Mouse (Mus musculus) MEL-GATA-1-ER (cell line): Measurements from ENCODE around the gene Bcl3.

Experiments
- DNase-seq: peaks from one replicate; pipeline ENCODE4 v3.0.0-alpha.2; 2012; ENCODE audit warnings: low read depth; ENCODE audit errors: extremely low read depth

The Bcl3 gene

DNA sequence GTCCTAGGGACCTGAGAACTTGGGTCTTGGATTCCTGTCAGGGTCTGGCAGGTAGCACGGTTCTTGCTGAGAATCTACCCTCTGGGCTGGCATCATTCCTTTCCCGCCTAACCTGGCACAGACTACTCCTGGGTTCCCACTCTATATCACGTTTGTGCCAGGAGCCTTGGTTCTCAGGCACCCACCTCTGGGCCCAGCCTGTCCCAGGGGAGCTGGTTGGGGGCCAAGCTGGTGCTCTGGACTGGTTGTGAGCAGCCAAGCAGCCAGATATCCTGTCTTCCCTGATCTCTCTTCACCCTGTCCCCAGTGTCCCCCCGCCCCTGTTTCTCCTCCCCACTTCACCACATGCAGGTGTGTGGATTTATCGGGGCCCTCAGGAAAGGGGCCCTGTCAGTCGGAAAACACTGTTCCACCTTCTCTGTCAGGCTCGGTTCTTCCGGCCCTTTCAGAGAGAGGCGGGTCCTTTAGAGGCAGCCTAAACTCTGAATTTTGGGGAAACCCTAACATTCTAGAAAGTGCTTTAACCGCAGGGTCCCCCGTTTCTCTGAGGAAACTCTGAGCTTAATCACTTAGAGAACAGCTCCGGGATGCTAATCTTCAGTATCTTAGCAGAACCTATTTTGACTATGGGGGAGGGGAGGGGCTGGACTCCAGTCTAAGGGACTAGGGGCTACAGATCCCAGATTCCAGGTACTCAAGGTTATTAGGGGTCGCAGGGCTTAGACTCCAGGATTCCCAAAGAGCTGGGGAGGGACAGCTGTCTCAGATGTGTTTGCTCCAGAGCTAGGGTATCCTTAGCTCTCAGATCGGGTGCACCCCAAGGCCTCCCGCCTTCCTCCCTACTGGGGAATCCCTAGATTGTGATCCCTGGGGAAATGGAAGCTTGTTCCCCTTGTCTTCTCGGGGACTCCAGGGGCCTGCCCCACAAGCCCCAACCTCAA, 52.9 kb downstream of the Bcl3 start:
- no peak for DNase-seq

DNA sequence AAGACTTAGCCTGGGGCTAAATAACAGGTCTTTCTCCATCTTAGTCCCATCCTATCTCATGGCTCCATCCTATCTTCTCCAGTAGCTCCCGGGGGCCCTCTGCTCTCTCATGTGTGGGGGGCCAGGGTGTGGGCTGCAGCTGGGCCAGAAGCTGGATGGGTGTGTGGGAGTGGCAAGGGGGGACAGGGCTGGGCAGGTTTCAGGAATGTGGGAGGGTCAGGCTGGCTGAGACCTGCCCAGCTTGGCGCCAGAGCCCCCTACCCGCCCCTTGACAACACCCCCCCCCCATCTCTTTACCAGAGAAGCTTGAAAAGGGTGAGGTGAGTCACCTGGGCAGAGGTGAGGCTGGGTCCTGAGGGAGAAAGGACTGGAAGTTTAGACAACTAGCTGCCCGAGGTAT, 53.6 kb downstream of the Bcl3 start:
- DNase-seq = no peak

DNA sequence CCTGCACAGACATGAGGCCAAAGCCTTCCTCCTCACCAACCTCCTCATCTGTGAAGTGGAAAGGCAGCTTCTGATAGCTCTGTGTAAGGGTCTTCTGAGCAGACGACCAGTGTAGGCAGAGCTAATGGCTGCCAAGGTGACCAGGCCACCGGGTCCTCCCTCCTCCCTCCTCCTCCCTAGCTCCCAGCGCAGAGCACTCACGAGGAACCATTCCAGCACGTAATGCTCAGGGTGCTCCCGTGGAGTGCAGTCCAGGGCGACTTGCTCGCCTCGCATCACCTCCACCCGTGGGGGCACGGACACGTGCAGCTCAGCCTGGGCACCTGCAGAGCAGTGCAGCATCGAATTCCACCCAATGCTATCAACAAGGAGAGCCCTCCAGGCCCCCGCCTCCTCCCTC, 54.3 kb downstream of the Bcl3 start:
- no peak for DNase-seq

DNA sequence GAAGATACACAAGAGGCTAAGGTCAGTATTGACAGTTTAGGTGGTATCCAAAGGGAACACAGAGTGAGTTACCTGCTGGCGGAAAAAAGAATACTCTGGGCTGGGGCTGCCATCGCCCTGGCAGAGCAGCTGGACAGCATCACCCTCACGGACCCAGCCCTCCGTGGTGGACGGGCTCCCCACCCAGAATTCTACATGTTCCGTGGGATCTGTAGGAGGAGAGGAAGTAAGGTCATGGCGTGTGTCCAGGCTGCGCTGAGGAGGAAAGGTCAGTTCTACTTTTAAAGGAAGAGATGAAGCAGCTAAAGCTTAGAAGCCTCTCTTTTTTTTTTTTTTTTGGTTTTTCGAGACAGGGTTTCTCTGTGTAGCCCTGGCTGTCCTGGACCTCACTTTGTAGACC, 58.0 kb downstream of the Bcl3 start:
- DNase-seq = no peak

DNA sequence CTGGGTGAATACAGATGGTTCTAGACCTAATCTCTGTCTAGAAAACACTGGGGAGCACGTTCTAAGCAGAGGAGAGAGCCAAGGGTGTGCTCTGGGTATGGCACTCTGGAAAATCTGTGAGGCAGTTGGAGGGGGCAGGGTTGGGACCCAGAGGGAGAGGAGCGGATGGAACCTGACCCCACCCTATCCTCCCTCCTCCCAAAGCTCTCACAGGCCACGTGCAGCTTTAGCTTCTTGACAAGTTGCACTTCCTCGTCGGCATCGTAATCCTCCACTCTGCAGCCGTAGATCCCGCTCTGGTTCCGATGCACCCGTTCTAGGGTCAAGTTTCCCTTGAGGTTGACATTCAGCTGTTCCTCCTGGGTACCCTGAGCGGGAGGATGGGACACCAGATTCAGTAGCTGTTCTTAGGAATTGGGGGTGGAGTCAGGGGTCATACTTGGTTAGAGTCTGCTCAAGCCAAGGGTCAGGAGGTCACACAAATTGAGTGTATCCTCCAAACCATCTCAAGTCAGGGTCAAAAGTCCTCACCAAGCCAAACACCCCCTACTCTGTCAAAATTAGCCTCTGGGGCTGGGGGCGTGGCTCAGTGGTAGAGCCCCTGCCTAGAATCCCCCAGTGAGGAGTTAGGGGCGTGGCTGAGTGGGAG, 58.6 kb downstream of the Bcl3 start:
- no peak for DNase-seq

DNA sequence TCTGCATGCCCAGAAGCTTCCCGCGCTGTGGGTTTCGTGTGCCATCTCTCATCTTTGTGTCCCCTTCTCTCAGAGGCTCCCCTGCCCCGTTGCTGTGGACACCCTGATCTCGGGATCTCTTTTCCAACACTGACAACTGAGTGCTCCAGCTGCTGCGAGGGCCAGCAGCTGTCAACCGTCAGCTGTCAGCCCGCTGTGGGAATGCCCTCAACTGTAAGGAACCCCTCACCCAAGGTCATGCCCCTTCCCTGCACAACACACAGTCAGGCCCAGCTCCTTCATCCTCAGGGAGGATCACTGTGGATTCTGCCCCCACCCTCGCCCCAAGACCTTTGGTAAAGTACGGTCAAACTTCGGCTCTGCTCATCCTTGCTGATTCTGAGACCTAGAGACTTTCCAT, 60.3 kb downstream of the Bcl3 start:
- DNase-seq = no peak

DNA sequence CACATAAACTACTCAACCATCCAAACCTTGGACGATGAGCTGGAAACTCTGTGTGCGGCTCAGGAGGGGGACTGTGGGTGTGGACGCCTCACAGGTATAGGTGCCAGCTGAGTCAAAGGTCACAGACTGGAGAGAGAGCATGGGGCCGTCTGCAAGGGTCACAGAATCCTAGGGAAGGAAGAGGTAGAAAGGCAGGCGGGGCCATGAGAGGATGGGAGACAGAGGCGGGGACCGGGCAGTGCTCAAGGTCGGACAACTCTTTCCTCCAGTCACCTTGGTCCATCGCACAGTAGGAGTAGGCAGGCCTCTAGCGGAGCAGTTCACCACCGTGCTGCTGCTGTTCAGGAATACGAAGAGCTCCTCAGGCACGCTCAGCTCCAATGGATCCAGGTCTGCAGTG, 62.5 kb downstream of the Bcl3 start:
- DNase-seq = no peak

DNA sequence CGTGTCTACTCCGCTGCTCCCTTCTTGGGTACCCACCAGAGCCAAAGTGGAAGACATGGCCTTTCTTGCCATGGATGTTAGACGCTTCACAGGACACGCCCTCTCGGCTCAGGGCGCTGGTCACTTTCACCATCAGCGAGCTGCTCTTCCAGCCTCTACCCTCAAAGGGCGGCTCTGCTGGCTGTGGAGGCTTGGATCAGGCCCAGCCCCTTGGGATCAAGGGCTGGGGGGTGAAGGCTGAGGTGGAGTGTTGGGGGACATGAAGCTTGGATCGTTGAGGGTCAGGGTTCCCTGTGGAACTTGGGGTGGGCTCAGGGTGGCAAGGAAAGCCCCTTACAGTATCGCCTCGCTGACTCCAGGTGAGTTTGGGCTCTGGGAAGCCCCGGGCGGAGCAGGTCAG, 63.9 kb downstream of the Bcl3 start:
- no peak for DNase-seq
